Mouse (Mus musculus) retina, embryonic 14.5 days (tissue): ENCODE measurements around the gene Gpn3.

Source experiments
- DNase-seq: peaks from one replicate; pipeline ENCODE4 v3.0.0-alpha.2; 2015; ENCODE audit warnings: low spot score

Gene Gpn3

DNA sequence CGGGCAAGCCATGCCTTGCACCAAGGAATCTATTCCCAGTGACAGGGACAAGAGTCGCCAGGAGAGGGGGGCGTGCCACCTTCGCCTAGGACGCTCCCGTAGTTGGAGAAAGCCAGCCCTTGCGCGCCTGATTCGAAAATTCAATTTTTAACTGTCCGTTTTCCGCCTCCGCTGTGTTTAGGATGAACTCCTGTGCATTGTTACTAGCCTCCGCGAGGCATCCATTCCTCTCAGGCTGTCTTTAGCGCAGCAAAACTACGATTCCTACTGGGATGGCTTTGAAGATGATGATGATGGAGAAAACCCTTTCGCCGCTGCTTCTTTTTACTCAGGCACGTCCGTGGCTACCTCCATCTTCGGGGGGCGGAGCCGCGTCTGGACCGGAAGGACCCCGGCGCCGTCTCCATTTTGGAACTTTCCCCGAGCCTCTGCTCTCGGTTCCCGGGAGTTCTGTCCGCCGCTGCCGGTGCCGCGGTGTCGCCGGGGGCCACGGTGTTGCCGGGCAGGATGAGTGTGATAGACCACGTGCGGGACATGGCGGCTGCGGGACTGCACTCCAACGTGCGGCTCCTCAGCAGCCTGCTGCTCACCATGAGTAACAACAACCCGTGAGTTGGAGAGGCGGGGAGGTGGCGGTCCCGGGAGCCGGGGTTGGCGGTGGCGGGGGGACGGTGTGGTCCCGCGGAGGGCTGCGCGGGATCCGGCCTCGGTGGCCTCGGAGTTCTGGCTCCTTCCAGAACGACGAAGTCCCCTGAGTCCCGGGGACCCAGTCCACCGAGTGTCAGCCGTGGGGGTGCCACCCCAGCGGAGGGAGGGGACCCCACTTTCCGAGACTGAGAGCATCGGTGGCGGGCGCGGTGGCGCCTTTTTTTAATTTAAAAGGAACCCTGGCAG is 50.6 kb downstream of the Gpn3 start:
- peak; percentile 94 for DNase-seq

DNA sequence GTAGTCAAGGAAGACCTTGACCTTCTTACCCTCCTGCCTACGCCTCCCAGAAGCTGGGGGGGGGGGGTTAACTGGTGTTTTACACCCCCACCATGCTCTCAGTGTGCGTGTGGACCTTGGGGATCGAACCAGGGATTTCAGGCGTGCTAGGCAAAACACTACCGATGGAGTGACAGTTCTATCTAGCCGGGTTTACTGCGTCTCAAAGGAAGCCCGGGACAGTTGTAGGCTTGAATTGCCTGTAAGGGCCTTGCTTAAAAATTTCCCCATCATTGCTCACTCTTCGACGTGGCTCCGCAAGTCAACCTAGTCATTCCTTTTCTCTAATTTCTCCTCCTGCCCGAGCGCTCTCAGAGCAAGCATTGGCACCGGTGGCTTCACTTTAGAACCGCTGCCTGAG is 51.4 kb downstream of the Gpn3 start:
- peak; percentile 3 for DNase-seq

DNA sequence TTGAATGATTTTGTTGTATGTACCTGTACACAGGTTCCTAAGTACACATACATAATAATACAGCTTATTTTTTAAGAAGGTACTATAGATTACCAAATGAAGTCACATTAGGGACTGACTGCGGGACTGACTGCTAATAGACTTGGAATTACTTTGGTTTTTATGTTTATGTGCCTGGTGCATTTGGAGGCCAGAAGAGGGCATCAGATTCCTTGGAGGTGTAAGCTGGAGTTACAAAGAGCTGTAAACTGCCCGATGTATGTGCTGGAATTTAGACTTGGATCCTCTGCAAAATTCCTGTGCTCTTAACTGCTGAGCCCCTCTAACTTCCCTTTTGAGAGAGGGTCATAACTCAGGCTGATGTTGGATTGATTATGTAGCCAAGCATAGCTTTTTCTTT is 53.9 kb downstream of the Gpn3 start:
- no peak for DNase-seq

DNA sequence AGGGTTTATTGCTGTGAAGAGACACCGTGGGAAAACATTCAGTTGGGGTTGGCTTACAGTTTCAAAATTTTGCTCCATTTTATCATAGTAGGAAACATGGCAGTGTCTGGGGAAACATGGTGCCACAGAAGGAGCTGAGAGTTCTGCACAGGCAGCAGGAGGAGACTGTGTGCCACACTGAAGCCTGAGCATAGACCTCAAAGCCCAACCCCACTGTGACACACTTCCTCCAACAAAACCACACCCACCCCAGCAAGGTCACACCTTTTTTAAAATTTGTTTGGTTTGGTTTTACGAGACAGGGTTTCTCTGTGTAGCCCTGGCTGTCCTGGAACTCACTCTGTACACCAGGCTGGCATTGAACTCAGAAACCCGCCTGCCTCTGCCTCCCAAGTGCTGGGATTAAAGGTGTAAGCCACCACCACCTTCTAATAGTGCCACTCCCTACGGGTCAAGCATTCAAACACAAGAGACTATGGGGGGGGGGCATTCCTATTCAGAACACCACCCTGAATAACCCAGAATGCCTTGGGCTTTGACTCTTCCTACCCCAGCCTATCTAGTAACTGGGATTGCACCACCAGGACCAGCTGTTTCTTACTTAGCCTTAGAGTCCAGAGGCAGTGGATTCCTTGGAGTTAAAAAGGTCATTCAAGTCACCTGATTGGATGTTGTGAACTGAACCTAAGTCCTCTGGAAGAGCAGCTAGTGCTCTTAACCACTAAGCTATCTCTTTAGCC is 58.5 kb downstream of the Gpn3 start:
- DNase-seq: no peak

DNA sequence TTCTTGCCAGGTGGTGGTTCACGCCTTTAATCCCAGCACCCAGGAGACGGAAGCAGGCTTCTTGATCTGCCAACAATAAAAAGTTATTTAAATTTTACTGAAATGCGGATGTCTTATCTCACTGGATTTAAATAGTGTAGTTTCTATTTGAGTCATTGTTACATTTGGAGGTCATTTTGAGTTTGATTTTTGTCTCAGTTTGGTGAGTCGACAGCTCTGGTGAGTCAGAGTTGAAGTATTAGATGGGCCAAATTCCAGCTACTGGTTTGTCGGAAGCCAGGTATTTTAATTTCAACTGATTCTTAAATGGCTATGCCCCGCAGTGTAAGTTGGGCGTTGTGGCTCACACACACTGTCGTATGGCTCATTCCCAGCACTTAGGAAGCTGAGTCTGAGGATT is 59.5 kb downstream of the Gpn3 start:
- no peak for DNase-seq
